In the genomic region with DNA sequence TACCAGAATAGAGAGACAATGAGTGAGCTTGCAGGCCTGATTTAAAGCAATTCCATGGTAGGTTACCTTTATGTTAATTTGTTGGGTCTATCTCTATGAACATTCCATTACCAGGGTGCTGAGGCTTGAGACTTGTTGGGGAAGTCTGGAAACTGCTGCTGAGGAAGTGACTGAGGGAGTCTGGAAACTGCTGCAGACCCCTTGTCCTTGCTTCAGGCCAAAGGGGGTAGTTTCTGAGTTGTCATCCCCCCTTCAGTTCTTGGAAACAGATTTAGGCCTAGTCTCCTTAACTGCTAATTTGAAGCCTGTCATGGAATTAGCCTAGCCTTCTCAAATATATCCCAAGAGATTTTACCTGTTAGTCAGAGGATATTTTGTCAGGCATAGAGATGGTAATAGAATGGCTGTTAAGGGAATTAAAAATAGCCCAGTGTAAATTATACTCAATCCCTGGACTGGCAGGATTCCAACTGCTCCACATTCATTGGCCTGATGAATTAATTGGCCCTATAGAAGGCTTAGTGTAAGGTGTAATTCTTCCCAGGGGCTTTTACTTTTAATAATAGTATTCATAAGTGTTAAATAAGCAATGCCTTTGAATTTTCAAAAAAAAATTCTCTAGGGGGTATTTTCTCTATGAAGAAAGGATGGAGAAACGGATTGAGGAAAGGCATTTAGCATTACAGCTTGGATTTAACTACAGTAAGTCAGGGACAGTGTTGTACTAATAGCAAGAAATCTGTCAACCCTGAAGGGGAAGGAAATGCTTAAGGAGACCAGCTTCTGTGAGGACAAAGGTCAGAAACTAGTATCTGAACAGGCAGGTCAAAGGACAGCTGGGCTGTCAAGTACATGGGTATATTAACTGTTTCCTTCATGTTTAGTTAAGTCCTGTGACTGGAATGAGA, we compare ENCODE assay signal across 20 mouse cellular contexts. TPM values are rescaled to one million over a fixed set of nuclear protein-coding genes. Genes with fewer than 3 reads are reported as not detected.
DNase-seq lines count a peak whose midpoint lies in the region; ATAC-seq lines count a peak whose summit lies in the region.
"Had no signal": no experiment of that assay in that cellular context is flagged by ENCODE, and none has a peak within 500 bp of the region (broad histone marks: within the 10 kb centered on the region; RNA-seq: fewer than 3 reads in every experiment).

No protein-coding gene starts in this region.

- H3K4me2 ChIP-seq in hindbrain, embryonic 13.5 days: no peak overlapping the region
- H3K4me2 ChIP-seq in forebrain, embryonic 15.5 days (replicated peaks): no peak overlapping the region
- no peak overlapping the region for H3K4me2 ChIP-seq in intestine, embryonic 16.5 days (ENCODE audit: low read depth, low read length)
- no peak overlapping the region for H3K4me2 ChIP-seq in midbrain, embryonic 16.5 days (ENCODE audit: low read length)
- H3K4me2 ChIP-seq: embryonic facial prominence, embryonic 13.5 days; limb, embryonic 15.5 days; lung, embryonic 14.5 days had no signal

- H3K9ac ChIP-seq in hindbrain, embryonic 13.5 days: no peak overlapping the region
- no peak overlapping the region for H3K9ac ChIP-seq in forebrain, embryonic 15.5 days (replicated peaks)
- no peak overlapping the region for H3K9ac ChIP-seq in intestine, embryonic 16.5 days (ENCODE audit: low read depth, low read length)
- H3K9ac ChIP-seq in midbrain, embryonic 16.5 days (ENCODE audit: low read depth, low read length): no peak overlapping the region
- H3K9ac ChIP-seq: embryonic facial prominence, embryonic 13.5 days; limb, embryonic 15.5 days; lung, embryonic 14.5 days had no signal

- no peak overlapping the region for H3K4me3 ChIP-seq in hindbrain, embryonic 13.5 days
- H3K4me3 ChIP-seq in hindbrain, embryonic 10.5 days: no peak overlapping the region
- H3K4me3 ChIP-seq in forebrain, embryonic 15.5 days: no peak overlapping the region
- no peak overlapping the region for H3K4me3 ChIP-seq in intestine, embryonic 16.5 days (ENCODE audit: low read length)
- H3K4me3 ChIP-seq in midbrain, embryonic 16.5 days (ENCODE audit: low read depth, low read length): no peak overlapping the region
- H3K4me3 ChIP-seq: embryonic facial prominence, embryonic 13.5 days; limb, embryonic 15.5 days; megakaryocyte, embryonic 14.5 days had no signal

- intact Hi-C loops in left cerebral cortex, postnatal 25 days (cut with DNase I): no loop called here

- DNase-seq in hindbrain, embryonic 10.5 days (ENCODE audit: low spot score): no peak
- no peak for DNase-seq in heart, adult 8-10 months (ENCODE audit: low spot score)
- DNase-seq in left cerebral cortex, postnatal 25 days (ENCODE audit: low spot score in 2 of 2): no peak
- DNase-seq: cerebellum, adult 9-10 months; lung, embryonic 14.5 days; right cerebral cortex, postnatal 4 days; thymus, postnatal 14 days had no signal

- no peak overlapping the region for H3K27ac ChIP-seq in hindbrain, embryonic 13.5 days
- H3K27ac ChIP-seq in hindbrain, embryonic 10.5 days: no peak overlapping the region
- H3K27ac ChIP-seq in forebrain, embryonic 15.5 days (replicated peaks): no peak overlapping the region
- peak overlapping the region; percentile 23; the same call in 1 of the 2 replicates for H3K27ac ChIP-seq in intestine, embryonic 16.5 days (ENCODE audit: low read length)
- H3K27ac ChIP-seq in midbrain, embryonic 16.5 days (ENCODE audit: low read length): no peak overlapping the region
- H3K27ac ChIP-seq: embryonic facial prominence, embryonic 13.5 days; limb, embryonic 15.5 days had no signal

- H3K36me3 ChIP-seq in hindbrain, embryonic 13.5 days: no peaks in the 10 kb centered on the region
- no peaks in the 10 kb centered on the region for H3K36me3 ChIP-seq in hindbrain, embryonic 10.5 days
- no peaks in the 10 kb centered on the region for H3K36me3 ChIP-seq in forebrain, embryonic 15.5 days
- no peaks in the 10 kb centered on the region for H3K36me3 ChIP-seq in intestine, embryonic 16.5 days (ENCODE audit: control insufficient read depth, insufficient read depth, low read length)
- no peaks in the 10 kb centered on the region for H3K36me3 ChIP-seq in midbrain, embryonic 16.5 days (ENCODE audit: control insufficient read depth, insufficient read depth, low read length)
- H3K36me3 ChIP-seq: embryonic facial prominence, embryonic 13.5 days; limb, embryonic 15.5 days had no signal

- ATAC-seq in hindbrain, embryonic 13.5 days (ENCODE audit: low FRiP score): peak; percentile 86
- peak; percentile 53; the same call in 1 of the 2 replicates for ATAC-seq in forebrain, embryonic 15.5 days (replicated peaks)
- ATAC-seq in intestine, embryonic 16.5 days: peak; percentile 96
- ATAC-seq in midbrain, embryonic 16.5 days: peak; percentile 76
- ATAC-seq: activated CD4-positive, CD25-positive, alpha-beta regulatory T cell, adult 4 months; CD4-positive, CD25-positive, alpha-beta regulatory T cell, adult 4 months had no signal

- H3K9me3 ChIP-seq in hindbrain, embryonic 13.5 days: no peaks in the 10 kb centered on the region
- H3K9me3 ChIP-seq in hindbrain, embryonic 10.5 days: no peaks in the 10 kb centered on the region
- no peaks in the 10 kb centered on the region for H3K9me3 ChIP-seq in forebrain, embryonic 15.5 days
- H3K9me3 ChIP-seq in intestine, embryonic 16.5 days (ENCODE audit: control insufficient read depth, low read length): no peaks in the 10 kb centered on the region
- H3K9me3 ChIP-seq in midbrain, embryonic 16.5 days (replicated peaks; ENCODE audit: control insufficient read depth, low read length, poor library complexity, severe bottlenecking): no peaks in the 10 kb centered on the region
- H3K9me3 ChIP-seq: embryonic facial prominence, embryonic 13.5 days; limb, embryonic 15.5 days had no signal

- H3K4me1 ChIP-seq in hindbrain, embryonic 13.5 days (replicated peaks): no peaks in the 10 kb centered on the region
- H3K4me1 ChIP-seq in hindbrain, embryonic 10.5 days (replicated peaks): no peaks in the 10 kb centered on the region
- peaks cover 7% of the 10 kb centered on the region for H3K4me1 ChIP-seq in forebrain, embryonic 15.5 days
- no peaks in the 10 kb centered on the region for H3K4me1 ChIP-seq in intestine, embryonic 16.5 days (ENCODE audit: control insufficient read depth, insufficient read depth, low read length)
- no peaks in the 10 kb centered on the region for H3K4me1 ChIP-seq in midbrain, embryonic 16.5 days (ENCODE audit: control insufficient read depth, insufficient read depth, low read length)
- H3K4me1 ChIP-seq: embryonic facial prominence, embryonic 13.5 days; limb, embryonic 15.5 days; megakaryocyte, embryonic 14.5 days had no signal

- 33% methylated on average over 1 of the region's 1 CpGs for WGBS in hindbrain, embryonic 13.5 days
- WGBS in hindbrain, embryonic 10.5 days: 63% methylated on average over 1 of the region's 1 CpGs
- 14% methylated on average over 1 of the region's 1 CpGs for WGBS in forebrain, embryonic 15.5 days
- WGBS in intestine, embryonic 16.5 days: 58% methylated on average over 1 of the region's 1 CpGs
- 21% methylated on average over 1 of the region's 1 CpGs for WGBS in midbrain, embryonic 16.5 days

- no peaks in the 10 kb centered on the region for H3K27me3 ChIP-seq in hindbrain, embryonic 13.5 days
- no peaks in the 10 kb centered on the region for H3K27me3 ChIP-seq in hindbrain, embryonic 10.5 days (ENCODE audit: insufficient read depth, poor library complexity, severe bottlenecking)
- H3K27me3 ChIP-seq in forebrain, embryonic 15.5 days: no peaks in the 10 kb centered on the region
- H3K27me3 ChIP-seq in intestine, embryonic 16.5 days (replicated peaks; ENCODE audit: control insufficient read depth, insufficient read depth, low read length): no peaks in the 10 kb centered on the region
- H3K27me3 ChIP-seq in midbrain, embryonic 16.5 days (ENCODE audit: control insufficient read depth, insufficient read depth, low read depth, low read length): no peaks in the 10 kb centered on the region
- H3K27me3 ChIP-seq: embryonic facial prominence, embryonic 13.5 days; limb, embryonic 15.5 days; megakaryocyte, embryonic 14.5 days had no signal

RNA-seq across cellular contexts. Expression of a gene that starts 10.1 kb away (rescaled TPM):
- not detected in 2 replicates for polyA plus RNA-seq in hindbrain, embryonic 13.5 days (2015; fragmentation: Nextera tagmentation; extraction: Ambion mirVana)
- not detected in 2 replicates for polyA plus RNA-seq in hindbrain, embryonic 10.5 days (2016; fragmentation: Nextera tagmentation; extraction: Ambion mirVana)
- polyA plus RNA-seq in forebrain, embryonic 15.5 days (2015; fragmentation: Nextera tagmentation; extraction: Ambion mirVana): not detected in 2 replicates
- not detected in 2 replicates for polyA plus RNA-seq in intestine, embryonic 16.5 days (2015; fragmentation: Nextera tagmentation; extraction: Ambion mirVana)
- polyA plus RNA-seq in midbrain, embryonic 16.5 days (2015; fragmentation: Nextera tagmentation; extraction: Ambion mirVana): not detected in 2 replicates
- not detected for total RNA-seq in heart, adult 8-10 months (2022)
- total RNA-seq in left cerebral cortex, postnatal 25 days (2021): not detected
- total RNA-seq: gastrocnemius, postnatal 4 days had no signal
- polyA plus RNA-seq: activated CD4-positive, CD25-positive, alpha-beta regulatory T cell, adult 4 months; CD4-positive, CD25-positive, alpha-beta regulatory T cell, adult 4 months; embryonic facial prominence, embryonic 13.5 days; frontal cortex, adult 2 months; heart, embryonic 14.5 days; intestine, embryonic 14.5 days; lung, embryonic 14.5 days had no signal

RNA-seq across cellular contexts. Expression of a gene that starts 16.5 kb away (rescaled TPM):
- not detected in 2 replicates for polyA plus RNA-seq in hindbrain, embryonic 13.5 days (2015; fragmentation: Nextera tagmentation; extraction: Ambion mirVana)
- not detected in 2 replicates for polyA plus RNA-seq in hindbrain, embryonic 10.5 days (2016; fragmentation: Nextera tagmentation; extraction: Ambion mirVana)
- not detected in 2 replicates for polyA plus RNA-seq in forebrain, embryonic 15.5 days (2015; fragmentation: Nextera tagmentation; extraction: Ambion mirVana)
- not detected in 2 replicates for polyA plus RNA-seq in intestine, embryonic 16.5 days (2015; fragmentation: Nextera tagmentation; extraction: Ambion mirVana)
- not detected in 2 replicates for polyA plus RNA-seq in midbrain, embryonic 16.5 days (2015; fragmentation: Nextera tagmentation; extraction: Ambion mirVana)
- total RNA-seq in heart, adult 8-10 months (2022): not detected
- total RNA-seq in left cerebral cortex, postnatal 25 days (2021): not detected
- total RNA-seq: gastrocnemius, postnatal 4 days had no signal
- polyA plus RNA-seq: activated CD4-positive, CD25-positive, alpha-beta regulatory T cell, adult 4 months; CD4-positive, CD25-positive, alpha-beta regulatory T cell, adult 4 months; embryonic facial prominence, embryonic 13.5 days; frontal cortex, adult 2 months; heart, embryonic 14.5 days; intestine, embryonic 14.5 days; lung, embryonic 14.5 days had no signal

RNA-seq across cellular contexts. Expression of a gene that starts 18.7 kb away (rescaled TPM):
- polyA plus RNA-seq in hindbrain, embryonic 13.5 days (2015; fragmentation: Nextera tagmentation; extraction: Ambion mirVana): not detected in 2 replicates
- polyA plus RNA-seq in hindbrain, embryonic 10.5 days (2016; fragmentation: Nextera tagmentation; extraction: Ambion mirVana): not detected in 2 replicates
- not detected in 2 replicates for polyA plus RNA-seq in forebrain, embryonic 15.5 days (2015; fragmentation: Nextera tagmentation; extraction: Ambion mirVana)
- polyA plus RNA-seq in intestine, embryonic 16.5 days (2015; fragmentation: Nextera tagmentation; extraction: Ambion mirVana): not detected in 2 replicates
- not detected in 2 replicates for polyA plus RNA-seq in midbrain, embryonic 16.5 days (2015; fragmentation: Nextera tagmentation; extraction: Ambion mirVana)
- total RNA-seq in heart, adult 8-10 months (2022): not detected
- not detected for total RNA-seq in left cerebral cortex, postnatal 25 days (2021)
- total RNA-seq: gastrocnemius, postnatal 4 days had no signal
- polyA plus RNA-seq: activated CD4-positive, CD25-positive, alpha-beta regulatory T cell, adult 4 months; CD4-positive, CD25-positive, alpha-beta regulatory T cell, adult 4 months; embryonic facial prominence, embryonic 13.5 days; frontal cortex, adult 2 months; heart, embryonic 14.5 days; intestine, embryonic 14.5 days; lung, embryonic 14.5 days had no signal

RNA-seq across cellular contexts. Expression of a gene that starts 30.7 kb away (rescaled TPM):
- not detected in 2 replicates for polyA plus RNA-seq in hindbrain, embryonic 13.5 days (2015; fragmentation: Nextera tagmentation; extraction: Ambion mirVana)
- not detected in 2 replicates for polyA plus RNA-seq in hindbrain, embryonic 10.5 days (2016; fragmentation: Nextera tagmentation; extraction: Ambion mirVana)
- polyA plus RNA-seq in forebrain, embryonic 15.5 days (2015; fragmentation: Nextera tagmentation; extraction: Ambion mirVana): not detected in 2 replicates
- polyA plus RNA-seq in intestine, embryonic 16.5 days (2015; fragmentation: Nextera tagmentation; extraction: Ambion mirVana): not detected in 2 replicates
- not detected in 2 replicates for polyA plus RNA-seq in midbrain, embryonic 16.5 days (2015; fragmentation: Nextera tagmentation; extraction: Ambion mirVana)
- total RNA-seq in heart, adult 8-10 months (2022): not detected
- not detected for total RNA-seq in left cerebral cortex, postnatal 25 days (2021)
- total RNA-seq: gastrocnemius, postnatal 4 days had no signal
- polyA plus RNA-seq: activated CD4-positive, CD25-positive, alpha-beta regulatory T cell, adult 4 months; CD4-positive, CD25-positive, alpha-beta regulatory T cell, adult 4 months; embryonic facial prominence, embryonic 13.5 days; frontal cortex, adult 2 months; heart, embryonic 14.5 days; intestine, embryonic 14.5 days; limb, embryonic 15.5 days; lung, embryonic 14.5 days had no signal

RNA-seq across cellular contexts. Expression of a gene that starts 32.1 kb away (rescaled TPM):
- polyA plus RNA-seq in hindbrain, embryonic 13.5 days (2015; fragmentation: Nextera tagmentation; extraction: Ambion mirVana): not detected in 2 replicates
- polyA plus RNA-seq in hindbrain, embryonic 10.5 days (2016; fragmentation: Nextera tagmentation; extraction: Ambion mirVana): not detected in 2 replicates
- polyA plus RNA-seq in forebrain, embryonic 15.5 days (2015; fragmentation: Nextera tagmentation; extraction: Ambion mirVana): not detected in 2 replicates
- polyA plus RNA-seq in intestine, embryonic 16.5 days (2015; fragmentation: Nextera tagmentation; extraction: Ambion mirVana): not detected in 2 replicates
- polyA plus RNA-seq in midbrain, embryonic 16.5 days (2015; fragmentation: Nextera tagmentation; extraction: Ambion mirVana): not detected in 2 replicates
- not detected for total RNA-seq in heart, adult 8-10 months (2022)
- total RNA-seq in left cerebral cortex, postnatal 25 days (2021): not detected
- total RNA-seq: gastrocnemius, postnatal 4 days had no signal
- polyA plus RNA-seq: activated CD4-positive, CD25-positive, alpha-beta regulatory T cell, adult 4 months; CD4-positive, CD25-positive, alpha-beta regulatory T cell, adult 4 months; embryonic facial prominence, embryonic 13.5 days; frontal cortex, adult 2 months; heart, embryonic 14.5 days; intestine, embryonic 14.5 days; lung, embryonic 14.5 days had no signal
